Mouse (Mus musculus) liver (tissue): Measurements from ENCODE around the gene Dnah8.

Source experiments
- DNase-seq: peaks from one replicate; pipeline ENCODE4 v3.0.0-alpha.2; 2020; ENCODE audit warnings: mixed read lengths

Dnah8 gene

GRCm38 (mm10) chr17:30825731-30826304 lies 201.7 kb downstream of the Dnah8 start:
- no peak for DNase-seq

GRCm38 (mm10) chr17:30831170-30831569 lies 207.0 kb downstream of the Dnah8 start:
- no peak for DNase-seq

DNA sequence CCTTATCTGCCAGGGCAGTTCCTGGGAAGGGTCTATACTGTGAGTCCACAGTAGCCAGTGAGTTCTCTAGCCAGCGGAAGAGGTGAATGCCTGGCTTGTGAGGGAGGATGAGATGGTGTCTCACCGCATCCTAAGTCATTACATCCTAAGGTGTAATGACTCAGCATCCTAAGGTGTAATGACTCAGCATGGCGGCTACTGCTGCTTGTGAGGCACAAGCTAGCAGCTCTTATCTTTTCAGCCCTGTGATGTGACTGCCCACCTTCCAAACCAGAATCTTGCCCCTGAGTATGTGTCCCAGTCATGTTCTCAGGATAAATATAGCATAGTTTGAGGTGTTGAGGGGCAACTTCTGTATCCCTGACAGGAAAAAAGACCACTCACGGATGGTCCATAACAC lies 211.3 kb downstream of the Dnah8 start:
- peak; percentile 57 for DNase-seq

DNA sequence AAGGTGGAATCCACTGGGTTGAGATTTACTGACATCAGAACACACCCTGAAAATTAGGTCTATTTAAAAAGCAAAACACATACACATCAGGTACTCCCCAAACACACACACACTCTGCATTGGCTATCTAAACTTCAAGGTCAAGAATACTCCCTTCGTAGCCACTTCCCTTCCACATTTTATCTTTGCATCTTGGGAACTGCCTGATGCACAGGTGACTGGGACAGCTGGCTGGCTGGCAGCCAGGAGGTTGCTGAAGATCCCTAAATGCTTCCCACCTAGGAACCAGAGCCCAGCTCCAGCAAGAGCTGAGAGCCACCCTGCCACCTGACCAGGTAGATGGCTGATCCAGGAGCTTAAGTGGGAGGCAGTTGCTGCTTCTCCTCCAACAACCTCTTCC lies 212.9 kb downstream of the Dnah8 start:
- DNase-seq, result no peak

DNA sequence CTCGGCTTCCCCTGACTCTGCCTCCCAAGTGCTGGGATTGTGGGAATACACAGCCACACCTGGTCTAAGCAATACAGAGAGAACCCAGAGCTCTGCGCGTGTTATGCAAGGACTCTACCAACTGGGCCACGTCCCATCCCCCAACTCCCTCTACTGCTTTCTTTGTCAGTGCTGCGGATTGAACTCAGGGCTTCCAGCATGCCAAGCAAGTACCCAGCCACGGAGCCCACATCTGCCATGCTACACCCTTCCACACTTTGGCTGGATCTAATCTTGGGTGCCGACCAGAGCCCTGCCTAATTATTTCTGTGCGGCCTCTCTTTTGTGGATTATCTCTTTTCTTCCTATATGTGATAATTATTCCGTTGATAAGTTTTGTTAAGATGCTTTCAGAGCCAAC lies 215.9 kb downstream of the Dnah8 start:
- DNase-seq, result no peak

GRCm38 (mm10) chr17:30842312-30842711 lies 218.2 kb downstream of the Dnah8 start:
- DNase-seq, result no peak

DNA sequence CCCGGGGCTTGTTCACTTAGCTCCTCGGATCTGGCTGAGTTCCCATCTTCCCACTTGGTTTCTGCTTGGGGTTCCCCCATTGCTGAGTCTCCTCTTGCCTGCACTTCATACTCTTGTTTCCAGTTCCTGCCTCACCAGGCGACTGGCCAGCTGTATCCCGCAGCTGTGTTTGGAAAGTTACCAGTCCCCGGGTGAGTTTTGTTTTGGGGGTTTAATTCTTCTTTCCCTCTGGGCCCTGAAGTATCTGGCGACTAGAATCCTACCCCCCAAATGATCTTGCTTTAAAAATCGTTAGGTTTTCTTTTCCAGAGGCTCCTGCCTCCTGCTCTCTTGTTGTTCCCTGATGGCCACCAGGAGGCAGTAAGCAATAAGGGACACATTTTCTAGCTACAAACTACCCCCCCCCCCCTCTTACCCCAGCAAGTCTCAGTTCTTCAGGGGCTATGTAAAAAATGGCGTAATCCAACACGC lies 220.2 kb downstream of the Dnah8 start:
- DNase-seq, result no peak

GRCm38 (mm10) chr17:30847498-30847897 lies 223.3 kb downstream of the Dnah8 start:
- DNase-seq, result no peak

GRCm38 (mm10) chr17:30848086-30848485 lies 223.9 kb downstream of the Dnah8 start:
- no peak for DNase-seq

GRCm38 (mm10) chr17:30848804-30849203 lies 224.7 kb downstream of the Dnah8 start:
- DNase-seq, result no peak

- DNase-seq, result no peak
Observed at GRCm38 (mm10) chr17:30849813-30850212, 225.7 kb downstream of the Dnah8 start.

DNA sequence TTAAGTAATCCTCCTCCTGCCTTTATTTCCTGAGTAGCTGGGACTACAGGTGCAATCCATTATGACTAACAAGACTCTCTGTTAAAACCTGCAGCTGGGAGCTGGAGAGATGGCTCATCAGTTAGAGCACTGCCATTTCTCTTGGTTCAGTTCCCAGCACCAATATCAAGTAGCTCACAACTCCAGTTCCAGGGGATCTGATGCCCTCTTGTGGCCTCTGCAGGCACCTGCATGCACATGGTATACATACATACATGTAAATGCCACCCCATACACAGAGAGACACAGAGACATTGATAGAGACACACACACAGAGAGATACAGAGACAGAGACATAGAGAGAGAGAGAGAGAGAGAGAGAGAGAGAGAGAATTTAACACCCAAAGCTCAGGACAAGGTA lies 228.2 kb downstream of the Dnah8 start:
- no peak for DNase-seq

DNA sequence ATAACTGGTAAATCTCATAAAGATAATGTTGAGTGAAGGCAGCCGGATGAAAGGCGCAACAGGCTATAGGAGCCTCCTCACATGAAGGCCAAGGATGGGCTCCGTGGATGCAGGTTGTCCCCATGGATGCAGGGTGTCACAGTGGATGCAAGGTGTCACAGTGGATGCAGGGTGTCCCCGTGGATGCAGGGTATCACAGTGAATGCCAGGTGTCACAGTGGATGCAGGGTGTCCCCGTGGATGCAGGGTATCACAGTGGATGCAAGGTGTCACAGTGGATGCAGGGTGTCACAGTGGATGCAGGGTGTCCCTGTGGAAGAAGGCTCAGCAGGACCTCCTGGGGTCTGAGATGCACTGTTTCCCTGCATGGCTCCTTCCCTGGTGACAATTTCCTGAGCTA lies 233.2 kb downstream of the Dnah8 start:
- DNase-seq, result no peak

GRCm38 (mm10) chr17:30858586-30859259 lies 234.6 kb downstream of the Dnah8 start:
- no peak for DNase-seq

GRCm38 (mm10) chr17:30859989-30860585 lies 235.9 kb downstream of the Dnah8 start:
- DNase-seq, result no peak

GRCm38 (mm10) chr17:30860606-30861005 lies 236.5 kb downstream of the Dnah8 start:
- DNase-seq, result no peak

DNA sequence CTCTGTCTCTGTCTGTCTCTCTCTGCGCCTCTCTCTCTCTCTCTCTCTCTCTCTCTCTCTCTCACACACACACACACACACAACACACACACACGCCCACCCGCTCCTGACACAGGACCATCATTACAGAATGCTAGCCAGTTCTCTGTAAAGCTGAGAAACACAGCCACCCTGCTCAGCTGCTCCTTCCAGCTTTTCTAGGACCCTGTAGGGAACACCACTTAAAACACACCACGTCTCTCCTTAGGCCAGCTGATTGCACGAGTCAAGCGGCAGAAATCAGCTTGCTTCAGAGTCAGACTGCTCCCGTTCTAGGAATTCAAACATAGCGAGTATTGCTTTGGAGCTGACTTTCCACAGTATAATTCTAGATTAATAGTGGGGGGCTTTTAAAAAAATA lies 242.1 kb downstream of the Dnah8 start:
- no peak for DNase-seq

DNA sequence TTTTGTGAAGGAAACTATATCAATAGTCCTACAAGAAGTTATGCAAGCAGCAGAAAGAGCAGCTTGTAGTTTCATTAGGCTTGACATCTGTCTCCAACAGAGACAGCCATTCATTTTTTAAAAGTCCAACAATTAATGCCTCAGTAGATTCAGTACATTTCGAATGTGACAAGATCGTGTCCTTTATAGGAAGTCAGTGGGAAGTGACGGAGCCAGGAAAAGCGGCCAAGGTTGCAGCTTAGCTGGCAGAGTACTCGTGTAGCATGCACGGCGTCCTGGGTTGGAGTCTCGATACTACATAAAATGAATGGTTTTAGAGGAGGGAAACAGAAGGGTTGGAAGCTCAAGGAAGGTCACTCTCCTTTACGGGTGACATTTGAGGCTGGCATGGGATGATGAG lies 242.8 kb downstream of the Dnah8 start:
- no peak for DNase-seq

DNA sequence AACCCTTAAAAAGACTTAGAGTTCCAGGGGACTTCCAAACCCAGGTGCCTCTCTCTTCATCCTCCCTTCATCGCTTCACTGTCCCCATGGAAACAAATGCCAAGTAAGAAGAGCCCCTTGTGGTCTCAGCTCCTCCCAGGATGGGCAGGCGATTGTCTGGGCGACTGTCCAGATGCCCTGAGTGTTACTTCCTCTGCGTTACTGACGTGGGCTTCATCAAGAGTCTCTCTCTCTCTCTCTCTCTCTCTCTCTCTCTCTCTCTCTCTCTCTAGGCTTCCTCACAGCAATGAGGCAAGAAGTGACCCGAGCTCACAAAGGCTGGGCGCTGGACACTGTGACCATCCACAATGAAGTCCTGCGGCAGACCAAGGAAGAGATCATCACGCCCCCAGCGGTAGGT lies 246.9 kb downstream of the Dnah8 start:
- DNase-seq, result no peak

DNA sequence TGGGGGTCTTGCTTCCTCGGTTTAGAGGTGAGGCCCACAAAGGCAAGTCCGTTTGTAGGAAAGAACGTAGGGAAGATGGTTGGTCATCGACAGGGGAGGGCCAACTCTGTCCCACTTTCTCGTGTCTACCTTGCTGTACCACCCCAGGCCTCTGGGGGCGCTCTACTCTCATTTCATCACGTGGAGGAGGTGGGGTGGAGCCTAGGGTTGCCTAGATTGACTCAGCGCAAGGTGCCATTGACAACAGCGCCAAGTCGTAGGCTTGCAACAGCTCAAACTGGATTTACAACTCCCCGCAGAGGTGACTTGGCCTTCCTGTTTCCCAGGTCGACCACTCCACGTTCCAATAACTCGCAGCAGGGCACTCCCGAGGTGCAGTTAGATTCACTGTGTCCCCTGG lies 250.1 kb downstream of the Dnah8 start:
- DNase-seq, result peak; percentile 20

GRCm38 (mm10) chr17:30877456-30877855 lies 253.3 kb downstream of the Dnah8 start:
- DNase-seq, result no peak

DNA sequence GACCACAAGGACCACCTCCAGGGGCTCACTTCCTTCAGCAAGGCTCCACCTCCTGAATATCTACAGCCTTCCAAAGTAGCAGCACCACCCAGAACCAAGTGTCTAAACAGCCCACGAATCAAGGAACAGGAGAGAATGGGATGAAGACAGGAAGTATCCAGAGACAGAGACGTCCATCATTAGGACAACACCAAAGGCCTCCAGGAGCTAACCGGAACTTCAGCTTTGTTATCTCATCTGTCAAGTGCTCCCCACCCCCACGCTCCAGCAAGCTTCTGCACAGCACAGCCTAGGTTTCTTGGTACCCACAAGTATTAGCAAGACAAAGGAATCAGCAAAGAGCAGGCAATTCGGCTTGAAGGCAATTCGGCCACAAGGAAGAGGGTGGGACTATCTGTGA lies 254.5 kb downstream of the Dnah8 start:
- DNase-seq, result no peak

DNA sequence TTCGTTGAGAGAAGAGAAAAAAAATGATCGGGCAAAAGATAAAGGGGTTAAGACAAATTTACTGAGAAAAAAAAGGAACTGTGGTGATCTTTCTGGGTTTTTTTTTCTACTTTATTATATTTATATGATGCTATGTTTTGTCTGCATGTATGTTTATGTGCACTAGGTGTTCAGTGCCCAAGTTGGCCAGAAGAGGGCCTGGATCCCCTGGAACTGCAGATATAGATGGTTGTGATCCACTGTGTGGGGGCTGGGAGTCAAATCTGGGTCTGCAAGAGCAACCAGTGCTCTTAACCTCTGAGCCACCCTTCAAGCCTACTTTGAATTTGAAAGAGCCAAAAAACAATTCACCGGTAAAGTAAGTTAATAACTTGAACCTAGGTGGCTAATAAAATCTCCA lies 256.2 kb downstream of the Dnah8 start:
- no peak for DNase-seq

GRCm38 (mm10) chr17:30881001-30881400 lies 256.8 kb downstream of the Dnah8 start:
- DNase-seq, result no peak

DNA sequence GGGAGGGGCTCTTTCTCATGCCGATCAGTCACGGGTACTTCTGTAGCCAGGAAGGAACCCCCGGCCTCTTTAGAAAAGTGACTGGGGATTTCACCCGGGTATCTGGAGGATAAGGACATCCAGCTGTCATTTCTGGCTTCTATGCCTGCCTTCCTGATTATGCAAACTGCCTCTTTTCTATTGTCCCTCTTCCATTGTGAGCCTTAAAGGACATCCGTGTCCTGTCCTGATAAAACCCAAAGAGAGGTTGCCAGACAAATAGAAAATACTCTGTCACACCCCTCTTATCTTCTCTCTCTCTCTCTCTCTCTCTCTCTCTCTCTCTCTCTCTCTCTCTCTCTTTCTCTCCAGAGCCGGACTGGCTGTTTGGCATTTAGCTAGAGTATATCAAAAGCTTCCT lies 258.1 kb downstream of the Dnah8 start:
- DNase-seq, result no peak
